Mouse (Mus musculus) lung, postnatal 0 days (tissue): ENCODE results near the gene Mlph.

Source experiments
- CTCF ChIP-seq: IDR thresholded peaks from 2 replicates; pipeline ENCODE4 v1.5.1; 2016; ENCODE audit warnings: antibody characterized with exemption, mild to moderate bottlenecking
- EP300 ChIP-seq: IDR thresholded peaks from 2 replicates; pipeline ENCODE4 v1.6.1; 2016; ENCODE audit warnings: antibody characterized with exemption, mild to moderate bottlenecking, control low read depth

DNA sequence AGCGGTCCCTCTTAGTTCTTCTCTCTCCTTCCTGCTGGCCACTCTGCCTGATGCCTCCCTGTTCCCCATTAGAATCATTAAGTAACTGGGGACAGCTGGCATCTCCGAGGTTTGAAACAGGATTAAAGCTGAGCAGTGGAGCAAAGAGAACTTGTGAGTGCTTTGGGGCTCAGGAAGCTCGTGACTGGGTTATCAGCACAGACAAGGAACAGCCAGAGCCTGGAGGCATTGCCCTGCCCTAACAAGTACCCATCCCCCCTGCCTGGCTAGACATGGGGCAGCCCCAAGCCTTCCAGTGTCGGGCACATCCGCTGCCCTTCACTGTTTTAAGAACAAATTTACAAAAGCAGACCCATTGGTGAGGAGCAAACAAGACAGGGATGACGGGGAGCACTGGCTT, 2.6 kb downstream of the Mlph start:
- TF ChIP-seq CTCF: no peak
- TF ChIP-seq EP300: no peak
